Mouse (Mus musculus): Measurements from ENCODE around the gene Rpa1.

GRCm38 (mm10) chr11:75281380-75282256 is 66.5 kb downstream of the Rpa1 start:
- no peak for TF ChIP-seq ELF1 (IDR thresholded peaks at IDR 0.05; ENCODE audit: low read depth, low read length)
- no peak for TF ChIP-seq CHD2 (IDR thresholded peaks at IDR 0.05; ENCODE audit: low read length)
- TF ChIP-seq CTCF (conservative IDR thresholded peaks at IDR 0.05 in 1 of 2, IDR thresholded peaks at IDR 0.05 in 1 of 2; ENCODE audit: low read depth in 2 of 2, low read length in 2 of 2), result no peak
- TF ChIP-seq MEF2A (IDR thresholded peaks at IDR 0.05; ENCODE audit: borderline replicate concordance, low read depth, low read length), result no peak
